Mouse (Mus musculus) lung, postnatal 0 days (tissue): ENCODE data around the gene Pbsn. TPM values are rescaled to one million over a fixed set of nuclear protein-coding genes. Genes with fewer than 3 reads are reported as not detected.

Experiments
- ATAC-seq: fragments of 200-750 bp; cut with Nextera tagmentation; 2 replicates; pipeline ENCODE4 v1.8.0; 2017; ENCODE audit warnings: moderate library complexity
- DNase-seq: peaks from one replicate; pipeline ENCODE4 v3.0.0-alpha.2; 2016; ENCODE audit warnings: low spot score
- H3K27ac ChIP-seq: fragments of 300-500 bp; sonication (generic); 2 replicates; pipeline ENCODE4 v1.5.1; 2014; ENCODE audit warnings: antibody characterized with exemption, mild to moderate bottlenecking, low read length, mixed read lengths
- H3K27me3 ChIP-seq: fragments of 300-500 bp; sonication (generic); replicated peaks from 2 replicates; pipeline ENCODE4 v1.6.1; 2014; ENCODE audit warnings: low read length, mixed read lengths; ENCODE audit not compliant: insufficient read depth
- H3K36me3 ChIP-seq: fragments of 300-500 bp; sonication (generic); 2 replicates; pipeline ENCODE4 v1.6.1; 2014; ENCODE audit warnings: low read length, mixed read lengths; ENCODE audit not compliant: insufficient read depth
- H3K4me1 ChIP-seq: fragments of 300-500 bp; sonication (generic); 2 replicates; pipeline ENCODE4 v1.6.1; 2014; ENCODE audit warnings: antibody characterized with exemption, low read depth, low read length, mixed read lengths; ENCODE audit not compliant: insufficient read depth
- H3K4me2 ChIP-seq: fragments of 300-500 bp; sonication (generic); replicated peaks from 2 replicates; pipeline ENCODE4 v1.6.1; 2014; ENCODE audit warnings: low read depth, mild to moderate bottlenecking, low read length, moderate library complexity, mixed read lengths
- H3K4me3 ChIP-seq: fragments of 300-500 bp; sonication (generic); 2 replicates; pipeline ENCODE4 v1.5.1; 2014; ENCODE audit warnings: low read depth, low read length
- H3K9ac ChIP-seq: fragments of 300-500 bp; sonication (generic); replicated peaks from 2 replicates; pipeline ENCODE4 v1.6.1; 2014; ENCODE audit warnings: low read depth, mild to moderate bottlenecking
- H3K9me3 ChIP-seq: fragments of 300-500 bp; sonication (generic); 2 replicates; pipeline ENCODE4 v1.6.1; 2016; ENCODE audit warnings: low read length, mixed read lengths
- CTCF ChIP-seq: IDR thresholded peaks from 2 replicates; pipeline ENCODE4 v1.5.1; 2016; ENCODE audit warnings: antibody characterized with exemption, mild to moderate bottlenecking
- EP300 ChIP-seq: IDR thresholded peaks from 2 replicates; pipeline ENCODE4 v1.6.1; 2016; ENCODE audit warnings: antibody characterized with exemption, mild to moderate bottlenecking, control low read depth
- WGBS: fragments of 180-500 bp; shearing (Covaris S2); extraction: QIAGEN DNeasy Blood & Tissue Kit; methylation state at CpG from one replicate; pipeline ENCODE4 v1.1.7; 2014; 5-methylcytosine and 5-hydroxymethylcytosine counted together
- polyA plus RNA-seq: library from polyadenylated mRNA; unstranded; fragments of >200 nt; fragmentation: Nextera tagmentation; extraction: Ambion mirVana; gene quantifications from 2 replicates; pipeline ENCODE4 v1.2.1, GENCODE M21; 2015

Pbsn gene
- polyA plus RNA-seq, 1 experiment from 2014 or later = not detected

DNA sequence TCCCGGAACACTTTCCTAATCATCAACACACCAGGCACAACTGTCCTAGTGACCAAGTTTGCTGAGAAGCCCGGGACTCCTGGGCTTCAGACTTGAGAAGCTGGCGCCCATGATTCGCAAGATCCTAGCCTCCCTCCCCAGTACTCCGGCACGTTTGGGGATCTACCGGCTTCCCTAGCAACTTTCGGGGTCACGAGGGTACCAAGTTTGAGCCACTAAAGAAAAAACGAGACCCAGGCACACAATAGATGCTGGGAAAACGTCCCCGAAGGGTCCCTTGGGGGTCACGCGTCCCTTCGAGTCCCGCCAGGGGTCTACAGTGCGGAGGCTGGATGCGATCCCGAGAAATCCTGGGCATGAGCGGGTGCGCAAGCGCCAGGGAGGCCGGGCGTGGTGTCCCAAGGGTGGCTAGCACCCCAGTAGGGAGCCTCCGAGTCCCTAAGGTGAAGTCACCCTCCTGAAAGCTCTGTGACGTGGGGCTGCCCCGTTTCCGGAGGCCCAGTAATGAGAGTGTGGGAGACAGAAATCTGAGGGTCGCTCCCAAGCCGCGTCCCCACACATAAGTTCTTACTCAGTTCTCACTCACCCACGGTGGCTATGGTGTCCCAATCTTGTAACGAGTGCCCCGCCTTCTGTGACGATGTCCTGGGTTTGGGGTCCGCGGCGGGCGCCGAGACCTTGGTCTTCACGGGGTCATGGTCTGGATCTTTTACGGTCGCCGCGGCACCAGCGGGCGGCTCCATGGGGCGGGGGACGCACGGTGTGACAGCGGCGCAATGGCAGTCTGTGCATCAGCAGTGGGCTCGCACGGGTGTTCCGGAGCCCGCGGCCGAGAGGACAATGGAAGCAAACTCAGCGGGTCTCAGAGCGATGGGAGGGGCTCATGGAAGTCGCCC, 58.2 kb downstream of the Pbsn start:
- peak overlapping the region; percentile 54 for H3K4me2 ChIP-seq
- ATAC-seq = peak; percentile 55
- H3K36me3 ChIP-seq = no peaks in the 10 kb centered on the region
- H3K9me3 ChIP-seq = no peaks in the 10 kb centered on the region
- no peak for TF ChIP-seq EP300
- no peak for TF ChIP-seq CTCF
- DNase-seq = peak; percentile 20
- 7% methylated on average over 49 of the region's 61 CpGs for WGBS
- H3K4me1 ChIP-seq = no peaks in the 10 kb centered on the region
- H3K27ac ChIP-seq = peak overlapping the region; percentile 69
- peak overlapping the region; percentile 55 for H3K9ac ChIP-seq
- H3K4me3 ChIP-seq = peak overlapping the region; percentile 66
- no peaks in the 10 kb centered on the region for H3K27me3 ChIP-seq

DNA sequence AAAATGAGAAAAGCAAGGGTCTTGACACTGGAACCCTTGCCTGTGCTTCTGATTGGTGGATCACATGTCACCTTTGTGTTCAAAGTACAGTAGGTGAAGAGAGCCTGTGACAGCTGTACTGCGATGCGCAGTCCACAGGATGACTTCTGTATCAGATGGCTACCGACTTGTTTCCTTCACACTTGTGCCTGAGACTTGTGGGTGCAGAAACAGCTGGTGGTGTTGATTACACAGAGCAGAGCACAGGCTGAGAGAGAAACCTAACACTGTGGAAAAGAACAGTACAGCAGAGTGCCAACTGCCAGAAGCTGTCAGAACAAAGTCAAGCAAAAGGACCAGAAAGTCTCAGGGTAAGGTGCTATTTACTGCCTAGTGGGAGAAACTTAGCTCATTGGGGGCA, 64.7 kb downstream of the Pbsn start:
- H3K9me3 ChIP-seq = no peaks in the 10 kb centered on the region
- no peaks in the 10 kb centered on the region for H3K4me1 ChIP-seq
- no peak for DNase-seq
- H3K4me3 ChIP-seq = no peak overlapping the region
- H3K27me3 ChIP-seq = no peaks in the 10 kb centered on the region
- WGBS = 91% methylated on average over 3 of the region's 3 CpGs
- no peak for TF ChIP-seq CTCF
- TF ChIP-seq EP300 = no peak
- H3K9ac ChIP-seq = no peak overlapping the region
- H3K27ac ChIP-seq = no peak overlapping the region
- H3K36me3 ChIP-seq = no peaks in the 10 kb centered on the region
- H3K4me2 ChIP-seq = no peak overlapping the region
- no peak for ATAC-seq

Other genes starting within 250 kb of the Pbsn start
- 17.5 and 19.6 TPM in 2 replicates for gene Prkx, start 57.3 kb downstream of the Pbsn start, polyA plus RNA-seq
- gene Gm14744, start 11.1 kb upstream of the Pbsn start, polyA plus RNA-seq = not detected in 2 replicates
- gene 5430402E10Rik, start 71.4 kb upstream of the Pbsn start, polyA plus RNA-seq = not detected in 2 replicates
- gene Obp1a, start 237.8 kb upstream of the Pbsn start, polyA plus RNA-seq = not detected in 2 replicates